8 mouse cellular contexts compared by ENCODE assay signal in genomic region chr7:25314606-25315305, GRCm38 (mm10). TPM values are rescaled to one million over a fixed set of nuclear protein-coding genes. Genes with fewer than 3 reads are reported as not detected.
A peak's percentile ranks its signal among the peaks of the same experiment; 100 is the strongest.
DNase-seq lines count a peak whose midpoint lies in the region; ATAC-seq lines count a peak whose summit lies in the region.
"Had no signal": no experiment of that assay in that cellular context is flagged by ENCODE, and none has a peak within 500 bp of the region (broad histone marks: within the 10 kb centered on the region; RNA-seq: fewer than 3 reads in every experiment).

No protein-coding gene starts in this region.

- peaks cover 41% of the 10 kb centered on the region for H3K27me3 ChIP-seq in lung, embryonic 16.5 days (ENCODE audit: control insufficient read depth, insufficient read depth, low read depth, low read length)
- peaks cover 30% of the 10 kb centered on the region for H3K27me3 ChIP-seq in forebrain, embryonic 11.5 days (ENCODE audit: control insufficient read depth, insufficient read depth, low read length)
- peaks cover 30% of the 10 kb centered on the region for H3K27me3 ChIP-seq in limb, embryonic 11.5 days (ENCODE audit: control insufficient read depth, insufficient read depth, low read length)
- H3K27me3 ChIP-seq in splenic B cell, adult 2 months (ENCODE audit: control insufficient read depth, insufficient read depth, low read length, poor library complexity, severe bottlenecking), result peaks cover 5% of the 10 kb centered on the region

- H3K36me3 ChIP-seq in lung, embryonic 16.5 days (ENCODE audit: control insufficient read depth, insufficient read depth, low read length), result no peaks in the 10 kb centered on the region
- no peaks in the 10 kb centered on the region for H3K36me3 ChIP-seq in forebrain, embryonic 11.5 days (ENCODE audit: control insufficient read depth, insufficient read depth, low read length)
- no peaks in the 10 kb centered on the region for H3K36me3 ChIP-seq in limb, embryonic 11.5 days (ENCODE audit: control insufficient read depth, insufficient read depth, low read length)
- H3K36me3 ChIP-seq in splenic B cell, adult 2 months (ENCODE audit: control insufficient read depth, insufficient read depth, low read length, poor library complexity, severe bottlenecking), result no peaks in the 10 kb centered on the region

- H3K9me3 ChIP-seq in lung, embryonic 16.5 days (ENCODE audit: control insufficient read depth, low read length), result no peaks in the 10 kb centered on the region
- H3K9me3 ChIP-seq in forebrain, embryonic 11.5 days (ENCODE audit: control insufficient read depth, low read length), result no peaks in the 10 kb centered on the region
- no peaks in the 10 kb centered on the region for H3K9me3 ChIP-seq in limb, embryonic 11.5 days (ENCODE audit: control insufficient read depth, low read length)

- DNase-seq in lung, postnatal 14 days, result no peak
- DNase-seq in forebrain, embryonic 11.5 days (ENCODE audit: low spot score), result peak; percentile 70
- peak; percentile 35 for DNase-seq in limb, embryonic 11.5 days (ENCODE audit: low spot score)
- peak; percentile 50 for DNase-seq in splenic B cell, adult 2 months (ENCODE audit: low read depth, low spot score)
- DNase-seq in gastrocnemius, adult 8-10 months (ENCODE audit: low spot score in 2 of 2), result no peak
- no peak for DNase-seq in urinary bladder, adult 2 months (ENCODE audit: low spot score)

- 2% methylated on average over 49 of the region's 51 CpGs for WGBS in lung, embryonic 16.5 days
- 2% methylated on average over 45 of the region's 51 CpGs for WGBS in forebrain, embryonic 11.5 days
- WGBS in limb, embryonic 11.5 days, result 2% methylated on average over 47 of the region's 51 CpGs

- peak overlapping the region; percentile 77 for H3K4me2 ChIP-seq in lung, embryonic 16.5 days (ENCODE audit: low read depth, low read length)
- peak overlapping the region; percentile 60 for H3K4me2 ChIP-seq in forebrain, embryonic 11.5 days (ENCODE audit: low read depth, low read length, severe bottlenecking)
- H3K4me2 ChIP-seq in limb, embryonic 11.5 days (ENCODE audit: low read depth, severe bottlenecking), result peak overlapping the region; percentile 83

- peaks cover 22% of the 10 kb centered on the region for H3K4me1 ChIP-seq in lung, embryonic 16.5 days (replicated peaks; ENCODE audit: control insufficient read depth, insufficient read depth, low read length)
- peaks cover 18% of the 10 kb centered on the region for H3K4me1 ChIP-seq in forebrain, embryonic 11.5 days (replicated peaks; ENCODE audit: control insufficient read depth, insufficient read depth, low read length)
- peaks cover 18% of the 10 kb centered on the region for H3K4me1 ChIP-seq in limb, embryonic 11.5 days (ENCODE audit: control insufficient read depth, insufficient read depth, low read length)

- peak overlapping the region; percentile 49 for H3K9ac ChIP-seq in lung, embryonic 16.5 days (ENCODE audit: low read length)
- peak overlapping the region; percentile 56 for H3K9ac ChIP-seq in forebrain, embryonic 11.5 days (ENCODE audit: low read length)
- peak overlapping the region; percentile 34; the same call in 1 of the 2 replicates for H3K9ac ChIP-seq in limb, embryonic 11.5 days (ENCODE audit: low read length)

- peak overlapping the region; percentile 51 for H3K4me3 ChIP-seq in lung, embryonic 16.5 days (ENCODE audit: low read length)
- H3K4me3 ChIP-seq in forebrain, embryonic 11.5 days (ENCODE audit: low read depth, low read length), result peak overlapping the region; percentile 40
- H3K4me3 ChIP-seq in limb, embryonic 11.5 days (ENCODE audit: low read depth, low read length), result peak overlapping the region; percentile 34

- no peak for ATAC-seq in lung, embryonic 16.5 days (ENCODE audit: low read depth)
- no peak for ATAC-seq in forebrain, embryonic 11.5 days (replicated peaks; ENCODE audit: low FRiP score)
- ATAC-seq in limb, embryonic 11.5 days (ENCODE audit: insufficient number of reproducible peaks, low FRiP score, low TSS enrichment, low read depth), result no peak

- H3K27ac ChIP-seq in lung, embryonic 16.5 days (ENCODE audit: low read length), result no peak overlapping the region
- H3K27ac ChIP-seq in forebrain, embryonic 11.5 days (ENCODE audit: low read depth, low read length), result no peak overlapping the region
- no peak overlapping the region for H3K27ac ChIP-seq in limb, embryonic 11.5 days (replicated peaks; ENCODE audit: low read depth, low read length)

RNA-seq across cellular contexts. Expression of gene Megf8, which starts 2.2 kb away (rescaled TPM):
- polyA plus RNA-seq in lung, embryonic 16.5 days (2015; fragmentation: Nextera tagmentation; extraction: Ambion mirVana), result 11.8 and 12.1 TPM in 2 replicates
- polyA plus RNA-seq in forebrain, embryonic 11.5 days (2014; fragmentation: Nextera tagmentation; extraction: Ambion mirVana), result 13.8 and 14.6 TPM in 2 replicates
- 13.8 and 14.4 TPM in 2 replicates for polyA plus RNA-seq in limb, embryonic 11.5 days (2014; fragmentation: Nextera tagmentation; extraction: Ambion mirVana)
- 10 to 100 TPM; 22.6 to 26.8 (median 25.0) TPM for total RNA-seq in gastrocnemius, adult 8-10 months (2022)
- 21.5 and 28.4 TPM in 2 replicates for polyA plus RNA-seq in urinary bladder, adult 2 months (2012; rRNA removed)

RNA-seq across cellular contexts. Expression of gene Tmem145, which starts 8.8 kb away (rescaled TPM):
- 0.14 and 0.49 TPM in 2 replicates for polyA plus RNA-seq in lung, embryonic 16.5 days (2015; fragmentation: Nextera tagmentation; extraction: Ambion mirVana)
- polyA plus RNA-seq in forebrain, embryonic 11.5 days (2014; fragmentation: Nextera tagmentation; extraction: Ambion mirVana), result 6.7 and 7.7 TPM in 2 replicates
- polyA plus RNA-seq in limb, embryonic 11.5 days (2014; fragmentation: Nextera tagmentation; extraction: Ambion mirVana), result 0.33 and 0.58 TPM in 2 replicates
- not detected for total RNA-seq in gastrocnemius, adult 8-10 months (2022)
- 0.06 and 0.11 TPM in 2 replicates for polyA plus RNA-seq in urinary bladder, adult 2 months (2012; rRNA removed)
- total RNA-seq: liver, adult 2 months had no signal
- polyA plus RNA-seq: liver, adult 2 months had no signal

RNA-seq across cellular contexts. Expression of gene Prr19, which starts 13.5 kb away (rescaled TPM):
- polyA plus RNA-seq in lung, embryonic 16.5 days (2015; fragmentation: Nextera tagmentation; extraction: Ambion mirVana), result 0.13 TPM in 1 of 2 replicates, not detected in the other
- polyA plus RNA-seq in forebrain, embryonic 11.5 days (2014; fragmentation: Nextera tagmentation; extraction: Ambion mirVana), result 1.1 and 1.7 TPM in 2 replicates
- polyA plus RNA-seq in limb, embryonic 11.5 days (2014; fragmentation: Nextera tagmentation; extraction: Ambion mirVana), result 1.1 and 1.4 TPM in 2 replicates
- not detected for total RNA-seq in gastrocnemius, adult 8-10 months (2022)
- polyA plus RNA-seq in urinary bladder, adult 2 months (2012; rRNA removed), result 0.06 TPM in 1 of 2 replicates, not detected in the other
- total RNA-seq: liver, adult 2 months had no signal
- polyA plus RNA-seq: liver, adult 2 months had no signal

RNA-seq across cellular contexts. Expression of gene Pafah1b3, which starts 17.0 kb away (rescaled TPM):
- polyA plus RNA-seq in lung, embryonic 16.5 days (2015; fragmentation: Nextera tagmentation; extraction: Ambion mirVana), result 170 and 173 TPM in 2 replicates
- polyA plus RNA-seq in forebrain, embryonic 11.5 days (2014; fragmentation: Nextera tagmentation; extraction: Ambion mirVana), result 298 and 321 TPM in 2 replicates
- 249 and 261 TPM in 2 replicates for polyA plus RNA-seq in limb, embryonic 11.5 days (2014; fragmentation: Nextera tagmentation; extraction: Ambion mirVana)
- 1 to 10 TPM in 3 of 4 experiments, under 1 TPM in 1; 0.56 to 1.5 (median 1.1) TPM for total RNA-seq in gastrocnemius, adult 8-10 months (2022)
- 40.1 and 48.5 TPM in 2 replicates for polyA plus RNA-seq in urinary bladder, adult 2 months (2012; rRNA removed)

RNA-seq across cellular contexts. Expression of gene Cic, which starts 47.3 kb away (rescaled TPM):
- 23.5 and 28.9 TPM in 2 replicates for polyA plus RNA-seq in lung, embryonic 16.5 days (2015; fragmentation: Nextera tagmentation; extraction: Ambion mirVana)
- polyA plus RNA-seq in forebrain, embryonic 11.5 days (2014; fragmentation: Nextera tagmentation; extraction: Ambion mirVana), result 40.3 and 44.2 TPM in 2 replicates
- 32.5 and 34.2 TPM in 2 replicates for polyA plus RNA-seq in limb, embryonic 11.5 days (2014; fragmentation: Nextera tagmentation; extraction: Ambion mirVana)
- 10 to 100 TPM; 26.4 to 38.7 (median 30.1) TPM for total RNA-seq in gastrocnemius, adult 8-10 months (2022)
- 30.8 and 58.8 TPM in 2 replicates for polyA plus RNA-seq in urinary bladder, adult 2 months (2012; rRNA removed)

Comparison
In these comparisons a context has a peak if more than half of its experiments do, and no peak if none do; other contexts are left out.
1. DNase-seq: peak in forebrain, embryonic 11.5 days (single experiment), limb, embryonic 11.5 days (single experiment) and splenic B cell, adult 2 months (single experiment); none in lung, postnatal 14 days (single experiment), gastrocnemius, adult 8-10 months (0 of 2) and urinary bladder, adult 2 months (single experiment).
2. Peak in every context shown above with its lines, with median percentiles within 50 percentile points of each other: H3K4me2 ChIP-seq, H3K4me3 ChIP-seq and H3K9ac ChIP-seq.